Mouse (Mus musculus) activated CD4-positive, CD25-positive, alpha-beta regulatory T cell, adult 4 months (primary cell): ENCODE data around the gene 3110018I06Rik. TPM values are rescaled to one million over a fixed set of nuclear protein-coding genes. Genes with fewer than 3 reads are reported as not detected.

Experiments
- ATAC-seq: one replicate; pipeline ENCODE4 v1.8.0; 2017
- polyA plus RNA-seq, 2 experiments: library from polyadenylated mRNA; unstranded; fragments of 100-300 nt; shearing (Covaris generic); gene quantifications; one replicate each; pipeline ENCODE4 v1.2.1; 2017

Gene 3110018I06Rik
- polyA plus RNA-seq = not detected

DNA sequence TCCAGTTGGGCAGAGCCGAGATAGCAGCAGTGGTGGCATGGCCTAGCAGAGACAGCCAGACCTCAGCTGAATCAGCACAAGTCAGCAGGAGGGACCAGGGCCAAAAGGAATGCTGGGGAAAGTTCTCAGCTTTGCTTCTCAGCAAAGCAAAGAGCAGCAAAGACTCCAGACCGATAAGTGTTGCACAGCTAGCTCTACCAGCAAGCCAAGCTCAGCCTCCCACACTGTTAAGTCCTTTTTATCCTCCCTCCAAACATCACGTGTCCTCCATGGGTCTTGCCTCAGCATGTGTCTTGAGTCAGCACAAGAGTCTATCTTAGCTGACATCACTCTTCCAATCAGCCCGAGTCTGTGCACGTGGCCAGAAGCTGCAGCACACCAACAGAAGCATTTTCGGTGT, at the start of gene 3110018I06Rik:
Gene 3110018I06Rik (plus strand): TSS at position 262 of the 400 bp plus-strand sequence.
- ATAC-seq = no peak

DNA sequence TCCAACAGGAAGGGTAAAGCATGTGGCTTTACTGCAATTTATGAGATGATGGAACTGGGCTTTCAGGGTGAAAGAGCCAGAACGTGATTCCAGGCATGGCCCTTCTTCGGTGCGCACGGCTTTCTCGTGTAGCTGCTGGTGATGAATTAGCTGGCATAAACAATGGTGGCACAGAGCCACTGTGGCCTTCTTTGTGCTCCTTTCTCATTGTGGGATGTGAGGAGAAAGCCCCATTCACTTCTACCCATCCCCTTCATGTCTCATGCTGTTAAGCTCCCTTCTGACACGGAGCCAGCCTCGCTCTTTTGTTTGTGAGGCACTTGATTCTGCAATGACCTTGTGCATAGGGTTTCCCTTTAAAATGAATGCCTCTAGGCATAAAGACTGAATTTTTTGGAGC, 43.8 kb upstream of the 3110018I06Rik start:
- ATAC-seq = no peak

DNA sequence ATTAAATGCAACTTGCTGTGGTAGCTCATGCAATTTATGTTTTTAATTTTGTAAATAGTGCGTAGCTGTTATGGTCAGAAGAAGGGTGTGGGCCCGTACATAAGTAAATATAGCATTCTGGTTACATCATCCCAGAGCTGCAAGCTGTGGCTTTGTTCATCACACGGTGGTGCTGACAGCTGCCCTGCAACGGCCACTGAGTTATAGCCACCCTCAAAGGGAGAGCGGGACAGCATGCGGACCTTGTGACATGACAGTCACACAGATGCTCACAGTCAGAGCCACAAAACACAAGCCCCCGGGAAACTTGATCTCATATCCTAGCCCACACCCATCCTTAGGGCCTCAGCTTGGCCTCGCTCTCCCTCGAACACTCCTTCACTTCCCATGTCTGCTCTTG, 30.6 kb upstream of the 3110018I06Rik start:
- ATAC-seq = no peak

DNA sequence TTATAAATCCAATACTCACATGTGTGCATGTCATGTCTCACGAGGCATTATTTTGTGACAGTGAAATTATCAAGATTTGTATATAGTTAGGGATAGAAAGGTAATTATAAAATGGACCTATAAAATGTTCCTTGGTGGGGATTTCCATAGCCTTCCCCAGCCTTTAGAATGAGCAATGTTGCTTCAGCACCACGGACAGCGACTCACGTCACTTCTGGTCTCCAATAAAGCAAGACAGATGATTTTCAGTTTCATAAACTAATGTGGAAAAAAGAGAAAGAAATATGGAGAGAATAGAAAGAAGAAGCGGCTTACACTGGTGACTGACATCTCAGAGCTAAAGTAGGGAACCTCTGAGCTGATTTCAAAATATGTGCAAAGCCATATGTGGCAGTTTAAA, 23.7 kb upstream of the 3110018I06Rik start:
- ATAC-seq = no peak

DNA sequence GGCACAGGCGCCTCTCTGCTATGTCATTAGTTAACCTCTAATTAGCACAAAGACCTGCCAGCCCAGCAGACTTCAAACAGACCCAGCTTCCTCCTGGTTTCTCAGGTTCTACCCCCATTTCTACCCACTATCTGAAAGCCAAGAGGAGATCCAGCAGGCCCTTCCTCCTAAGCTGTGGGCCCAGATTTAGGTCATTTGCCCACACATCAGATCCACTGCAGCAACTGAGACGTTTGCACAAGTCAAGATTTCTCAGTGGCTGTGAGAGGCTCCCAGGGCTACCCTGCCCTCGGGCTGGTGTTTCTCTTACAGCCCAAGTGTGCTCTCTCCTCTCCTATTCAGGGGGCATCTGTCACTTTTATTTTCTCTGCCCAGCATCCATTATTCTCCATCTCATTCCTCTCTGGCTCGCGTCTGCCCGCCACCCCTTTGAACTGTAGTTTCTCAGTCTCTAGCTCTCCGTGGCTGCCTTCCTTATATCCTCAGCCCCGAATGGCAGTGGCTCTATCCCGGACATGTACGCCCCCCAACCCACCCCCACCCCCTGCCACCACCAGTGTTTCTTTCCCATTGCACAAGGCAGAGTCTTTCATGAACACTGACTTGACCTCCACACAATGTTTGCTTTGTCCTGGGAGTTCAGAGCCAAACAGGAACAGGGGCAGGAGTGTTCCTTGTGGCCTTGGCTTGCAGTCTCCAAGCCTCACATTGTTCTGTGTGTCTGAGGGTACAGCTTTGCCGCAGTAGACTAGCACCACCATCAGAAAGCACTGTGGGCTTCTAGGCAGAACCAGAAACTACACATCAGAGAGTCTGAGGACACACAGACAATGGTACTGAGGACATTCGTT, 11.8 kb upstream of the 3110018I06Rik start:
- ATAC-seq = no peak

DNA sequence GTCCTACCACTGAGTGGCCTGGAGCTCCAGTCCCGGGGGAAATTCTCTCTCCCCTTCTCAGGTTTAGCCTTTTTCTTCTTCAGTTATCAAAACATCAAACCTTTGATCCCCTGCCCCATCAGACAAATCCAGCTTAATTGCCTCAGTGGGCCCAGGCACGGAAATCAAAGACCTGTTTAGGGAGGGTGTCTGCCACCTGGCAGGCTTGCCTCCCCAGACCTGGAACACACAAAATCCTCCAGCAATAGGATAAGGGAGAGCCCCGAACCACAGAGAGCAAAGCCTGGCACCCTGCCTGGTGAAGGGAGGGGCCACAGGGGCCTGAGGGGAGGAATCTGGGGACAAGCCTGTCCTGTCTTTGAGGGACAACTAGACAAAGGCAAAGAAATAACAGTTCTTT, 9.1 kb upstream of the 3110018I06Rik start:
- ATAC-seq = no peak

DNA sequence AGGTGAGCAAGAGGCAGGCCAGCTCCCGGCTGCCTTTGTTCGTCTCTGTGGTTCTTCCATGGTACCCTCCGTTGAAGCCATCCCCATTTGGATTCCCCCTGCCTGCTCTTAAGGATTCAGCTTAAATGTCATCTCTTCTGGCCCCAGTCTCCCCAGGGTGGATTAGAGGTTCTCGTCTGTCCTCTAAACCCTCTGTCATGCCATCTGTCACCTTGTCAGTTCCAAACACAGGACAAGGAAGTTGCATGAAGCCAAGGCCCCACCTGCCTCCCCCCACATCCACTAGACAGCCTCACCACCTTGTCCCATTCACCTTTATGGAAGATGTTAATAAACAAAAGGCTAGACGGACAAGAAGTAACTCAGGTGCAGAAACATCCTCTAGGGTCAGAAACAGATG, 5.4 kb upstream of the 3110018I06Rik start:
- ATAC-seq = no peak

DNA sequence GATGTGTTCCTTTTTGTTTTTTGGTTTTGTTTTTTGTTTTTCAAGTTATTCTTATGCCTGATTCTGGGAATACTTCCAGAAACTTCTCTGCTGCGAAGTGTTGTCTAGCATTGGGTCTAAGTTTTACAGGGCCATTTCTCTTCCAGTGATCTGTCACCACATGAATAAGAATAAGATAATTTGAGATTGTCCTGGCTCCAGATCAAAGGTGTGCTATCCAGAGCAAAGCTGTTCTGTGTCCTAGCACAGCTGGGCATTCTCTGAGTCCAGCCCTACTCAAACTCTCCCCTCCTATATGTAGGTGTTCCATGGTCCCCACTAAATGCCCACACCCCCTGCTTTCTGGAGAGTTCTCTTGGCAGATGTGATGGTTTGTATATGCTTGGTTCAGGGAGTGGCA, 2.9 kb downstream of the 3110018I06Rik start:
- no peak for ATAC-seq

DNA sequence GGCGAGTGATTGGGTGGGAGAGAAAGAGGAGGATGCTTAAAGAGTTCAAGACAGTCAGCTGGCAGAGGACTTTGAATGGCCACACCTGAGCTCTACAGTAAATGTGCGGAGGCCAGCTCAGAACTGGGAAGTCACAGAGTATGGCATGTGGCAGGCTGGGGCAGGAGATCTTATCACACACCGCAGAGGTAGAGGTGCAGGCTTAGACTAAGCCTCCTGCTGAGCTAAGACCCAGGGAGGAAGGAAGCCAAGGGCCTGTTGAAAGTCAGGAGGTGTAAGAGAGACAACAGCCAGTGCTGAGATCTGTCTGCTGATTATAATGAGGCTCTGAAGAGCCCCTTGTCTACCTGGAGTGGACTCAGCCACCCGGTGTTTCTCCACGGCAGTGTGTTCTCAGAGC, 8.5 kb downstream of the 3110018I06Rik start:
- no peak for ATAC-seq

DNA sequence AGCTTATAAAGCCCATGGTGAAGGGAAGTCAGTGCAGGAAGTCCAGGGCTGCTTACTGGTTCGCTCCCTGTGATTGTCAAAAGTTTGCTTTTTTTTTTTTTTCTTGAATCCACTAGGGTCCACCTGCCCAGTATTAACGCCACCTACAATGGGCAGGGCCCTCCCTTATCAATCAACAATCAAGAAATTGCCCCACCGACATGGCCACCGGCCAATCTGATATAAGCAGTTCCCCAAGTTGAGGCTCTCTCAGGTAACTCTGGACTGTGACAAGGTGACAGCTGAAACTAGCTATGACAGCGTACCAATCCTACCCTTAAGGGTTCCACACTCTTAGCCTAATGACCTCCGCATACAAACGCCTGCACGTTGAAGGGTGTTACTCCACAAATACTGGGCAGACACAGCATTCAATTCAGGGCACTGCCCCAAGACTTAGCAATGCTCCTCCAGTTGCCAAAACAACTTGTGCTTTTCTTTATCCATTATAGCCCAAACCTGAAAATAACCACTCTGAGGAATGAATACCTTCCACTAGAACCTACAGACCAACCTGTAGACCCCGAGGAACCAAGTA, 21.3 kb downstream of the 3110018I06Rik start:
- ATAC-seq = no peak

DNA sequence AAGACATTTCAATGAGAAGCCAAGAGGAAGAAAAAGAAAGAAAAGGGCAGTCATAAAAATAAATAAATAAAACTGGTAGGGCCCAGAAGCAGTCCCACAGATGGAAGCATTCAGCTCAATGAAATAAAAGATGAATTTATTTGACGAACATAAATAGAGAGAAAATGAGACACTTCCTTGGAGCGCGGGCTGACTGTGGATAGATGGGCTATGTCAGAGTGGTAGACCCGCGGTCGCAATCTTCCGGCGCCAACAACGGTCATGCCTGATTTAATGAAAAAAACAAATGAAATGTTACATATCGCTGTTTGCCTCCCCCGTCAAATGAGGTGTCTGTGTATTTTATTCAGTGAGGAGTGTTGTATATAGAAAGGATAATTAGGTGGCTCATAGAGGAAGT, 22.7 kb downstream of the 3110018I06Rik start:
- ATAC-seq = no peak

DNA sequence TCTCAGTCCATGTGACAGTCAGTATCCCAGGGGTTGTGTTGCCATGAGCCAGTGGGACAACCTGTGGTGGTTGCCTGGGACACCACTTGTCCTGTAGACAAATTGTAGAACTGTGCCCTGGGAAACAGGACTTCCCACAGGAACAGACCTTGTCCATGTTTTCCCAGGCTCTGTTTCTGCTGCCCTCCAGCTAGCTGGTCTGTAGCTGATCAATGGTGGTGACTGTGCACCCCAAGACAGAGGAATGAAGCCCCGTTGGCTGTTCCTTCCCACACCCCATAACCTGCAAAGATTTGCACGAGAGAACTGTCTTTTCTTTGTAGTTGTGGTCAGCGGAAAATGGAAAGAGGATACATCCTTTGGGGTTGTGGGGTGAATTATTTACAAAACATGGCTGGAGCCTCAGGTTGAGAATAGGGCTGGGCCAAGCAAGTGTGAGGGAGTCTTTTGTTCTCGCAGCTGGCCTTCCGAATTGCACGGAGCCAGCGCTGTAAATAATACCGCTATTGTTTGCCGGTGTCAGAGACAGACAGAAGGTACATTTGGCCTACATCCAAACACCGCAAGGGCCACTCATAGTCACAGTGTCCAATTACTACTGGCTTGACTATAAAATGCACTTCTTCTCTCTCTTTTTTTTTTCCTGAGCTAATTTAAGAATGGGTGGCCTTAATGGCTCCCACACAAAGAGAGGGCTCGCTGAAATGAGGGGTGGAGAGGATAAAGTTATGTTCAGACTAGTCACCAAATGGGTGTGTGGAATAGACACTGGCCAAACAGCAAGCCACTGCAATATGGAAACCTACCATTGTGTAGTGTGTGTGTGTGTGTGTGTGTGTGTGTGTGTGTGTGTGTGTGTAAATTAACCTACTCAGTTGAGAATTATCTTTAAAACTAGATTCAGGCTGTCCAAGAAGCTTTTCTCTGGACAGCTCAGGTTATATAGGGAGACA, 28.1 kb downstream of the 3110018I06Rik start:
- ATAC-seq = no peak

DNA sequence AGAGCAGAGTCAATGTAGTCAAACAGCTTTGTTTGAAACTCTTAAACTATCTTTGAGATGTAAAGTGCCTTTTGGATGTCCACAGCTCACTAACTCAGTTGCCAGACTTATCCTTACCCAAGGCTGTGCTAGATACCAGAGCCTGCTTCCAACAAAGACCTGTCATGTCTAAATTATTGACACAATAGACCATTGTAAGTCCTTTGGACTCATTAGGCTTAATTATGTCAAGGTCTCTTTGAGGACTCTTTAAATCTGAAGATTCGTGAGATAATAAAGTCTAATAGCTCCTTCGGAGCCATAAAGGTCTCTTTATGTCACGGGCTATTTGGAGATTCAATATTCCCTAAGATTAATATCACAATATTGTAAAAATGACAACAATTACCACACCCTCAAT, 32.5 kb downstream of the 3110018I06Rik start:
- no peak for ATAC-seq

DNA sequence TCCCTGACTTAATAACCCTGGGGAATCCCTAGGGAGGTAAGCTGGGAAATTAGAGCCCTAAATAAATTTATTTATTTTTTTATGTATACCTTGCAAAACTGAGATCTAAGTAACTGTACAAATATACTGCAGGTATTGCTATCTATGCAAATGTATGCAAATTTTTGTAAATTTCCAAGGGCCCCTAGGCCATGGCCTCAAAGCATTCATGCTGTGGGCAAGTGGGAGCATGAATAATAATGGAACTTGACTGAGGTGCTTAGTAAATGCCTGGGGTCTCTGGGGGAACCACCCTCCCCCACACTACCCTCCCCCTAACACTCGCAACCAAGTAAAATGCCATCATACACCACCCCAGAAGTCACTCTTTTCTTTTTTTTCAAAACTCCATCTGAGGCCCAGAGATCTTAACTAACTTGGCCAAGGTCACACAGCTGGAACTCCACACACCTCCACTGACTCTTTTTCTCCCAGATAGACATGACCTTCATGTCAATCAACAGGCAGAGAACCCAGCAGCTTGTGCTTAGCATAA, 40.0 kb downstream of the 3110018I06Rik start:
- ATAC-seq = no peak

DNA sequence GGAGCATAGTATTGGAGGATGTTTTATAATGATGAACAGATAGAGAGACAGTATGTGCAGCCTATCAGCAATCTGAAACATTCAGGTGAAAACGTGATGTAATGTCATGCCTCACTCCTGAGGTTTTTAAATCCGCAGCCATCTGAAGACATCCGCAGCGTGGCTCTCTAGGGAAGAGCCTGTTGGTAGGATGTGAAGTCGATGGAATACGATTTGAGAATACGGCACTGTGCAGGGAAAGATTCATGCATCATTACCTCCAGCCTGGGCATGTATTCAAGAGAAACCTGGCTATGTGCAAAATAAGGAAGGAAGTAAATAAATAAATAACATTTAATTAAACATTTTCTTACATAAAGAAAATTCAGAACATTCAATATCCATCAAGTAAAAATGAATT, 44.4 kb downstream of the 3110018I06Rik start:
- no peak for ATAC-seq
